Mouse (Mus musculus) layer of hippocampus, adult 9-11 months (tissue): ENCODE data around the gene Tyrp1.
A peak's percentile ranks its signal among the peaks of the same experiment; 100 is the strongest.

Source experiments
- DNase-seq: peaks from one replicate; pipeline ENCODE4 v3.0.0; 2022

Tyrp1 gene

DNA sequence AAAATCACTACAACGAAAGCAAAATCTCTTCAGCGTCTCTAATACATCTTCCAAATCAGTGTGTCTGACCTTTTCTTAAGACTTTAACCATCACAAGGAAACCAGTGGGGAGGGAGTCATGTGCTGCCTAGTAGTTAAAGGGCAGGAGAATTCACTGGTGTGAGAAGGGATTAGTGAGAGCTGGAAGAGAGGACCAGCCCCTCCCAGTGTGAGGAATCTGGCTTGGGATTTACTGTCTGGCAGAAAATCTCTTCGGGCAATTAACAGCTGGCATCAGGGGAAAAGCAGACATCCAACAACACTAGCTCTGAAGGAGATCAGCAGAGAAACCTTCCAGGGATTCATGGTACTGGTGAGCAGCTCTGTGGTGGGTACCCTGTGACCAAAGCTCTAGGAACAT is at the start of gene Tyrp1:
Gene Tyrp1, plus strand, starts transcription at position 74 of the 400 bp plus-strand sequence.
- DNase-seq = no peak

- peak; percentile 53 for DNase-seq
Measured at GRCm38 (mm10) chr4:80788339-80788738, 45.6 kb upstream of the Tyrp1 start.

- DNase-seq = no peak
Measured at GRCm38 (mm10) chr4:80819511-80819910, 14.4 kb upstream of the Tyrp1 start.

GRCm38 (mm10) chr4:80821945-80822344 is 12.0 kb upstream of the Tyrp1 start:
- DNase-seq = no peak

GRCm38 (mm10) chr4:80828232-80828631 is 5.7 kb upstream of the Tyrp1 start:
- DNase-seq = no peak

- no peak for DNase-seq
Measured at GRCm38 (mm10) chr4:80839317-80839716, 5.4 kb downstream of the Tyrp1 start.

DNA sequence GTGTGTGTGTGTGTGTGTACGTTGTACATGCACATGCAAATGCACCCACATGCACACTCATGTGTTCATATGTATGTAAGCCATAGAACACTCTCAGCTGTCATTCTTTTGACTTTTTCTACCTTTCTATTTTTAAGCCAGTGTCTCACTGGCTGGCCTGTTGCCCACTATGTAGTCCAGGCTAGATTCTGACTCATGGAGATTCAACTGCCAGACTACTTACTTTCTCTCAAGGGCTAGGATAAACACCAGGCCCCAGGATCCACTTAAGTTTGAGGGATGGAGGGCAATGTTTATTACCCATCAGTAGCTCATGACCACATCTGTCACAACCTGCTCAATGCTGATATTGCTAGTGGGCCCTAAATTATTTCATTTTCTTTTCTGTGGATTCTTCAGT is 8.1 kb downstream of the Tyrp1 start:
- no peak for DNase-seq

- DNase-seq = no peak
Measured at GRCm38 (mm10) chr4:80843752-80844151, 9.8 kb downstream of the Tyrp1 start.

GRCm38 (mm10) chr4:80846052-80846451 is 12.1 kb downstream of the Tyrp1 start:
- DNase-seq = no peak

DNA sequence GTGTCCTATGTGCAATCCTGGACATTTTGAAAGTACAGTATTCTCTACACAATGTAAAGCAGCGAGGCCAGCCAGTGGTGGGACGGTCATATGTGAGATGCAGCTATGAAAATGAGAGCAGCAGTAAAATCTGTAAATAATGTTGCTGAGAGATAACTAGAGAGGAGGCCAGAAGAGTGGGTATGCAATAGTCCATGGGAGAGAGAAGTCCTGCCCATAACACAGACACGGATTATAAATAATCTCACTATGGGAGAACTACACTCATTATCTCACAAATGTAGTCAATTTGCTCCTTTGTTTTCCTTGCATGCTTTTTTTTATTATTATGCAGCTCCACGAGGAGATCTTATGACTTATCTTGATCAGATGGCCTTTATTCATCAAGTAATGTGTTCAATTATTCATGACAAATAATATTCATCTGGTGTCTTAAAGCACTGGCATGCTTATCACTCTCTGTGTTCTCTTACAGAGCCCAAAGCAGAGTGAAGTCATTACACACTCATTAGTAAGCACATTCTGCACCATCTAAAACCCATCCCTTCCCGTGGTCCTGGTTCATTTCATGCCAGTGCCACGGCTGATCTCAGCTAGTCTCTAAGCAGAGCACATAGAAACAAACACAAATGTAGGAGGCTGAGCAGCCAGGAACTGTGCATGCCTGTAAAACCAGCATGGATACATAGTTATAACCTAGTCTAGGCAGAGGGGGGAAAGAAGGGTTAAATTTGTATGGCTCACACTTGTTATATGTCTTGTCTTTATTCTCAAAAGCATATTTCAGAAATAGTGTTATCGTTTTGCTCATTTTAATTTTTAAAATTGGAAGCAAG is 18.9 kb downstream of the Tyrp1 start:
- DNase-seq = no peak

DNA sequence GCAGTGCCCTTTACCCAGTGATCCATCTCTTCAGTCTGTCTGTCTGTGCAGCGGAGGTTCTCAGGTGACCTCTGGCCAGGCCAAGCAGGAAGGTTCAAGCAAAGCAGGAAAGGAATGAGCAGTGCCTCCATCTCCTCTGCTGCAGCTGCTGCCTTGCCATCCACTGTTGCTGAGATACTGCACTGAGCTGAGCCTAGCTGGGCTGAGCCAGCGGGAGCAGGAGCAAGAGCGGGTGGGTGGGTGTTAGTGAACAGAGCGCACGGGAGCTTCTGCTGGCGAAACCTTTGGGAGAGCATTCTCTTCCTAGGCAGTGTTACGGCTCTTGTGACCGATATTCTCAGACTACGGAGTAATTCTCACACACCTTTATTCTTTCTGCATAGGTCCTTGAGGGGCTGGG is 21.6 kb downstream of the Tyrp1 start:
- DNase-seq = peak; percentile 27

DNA sequence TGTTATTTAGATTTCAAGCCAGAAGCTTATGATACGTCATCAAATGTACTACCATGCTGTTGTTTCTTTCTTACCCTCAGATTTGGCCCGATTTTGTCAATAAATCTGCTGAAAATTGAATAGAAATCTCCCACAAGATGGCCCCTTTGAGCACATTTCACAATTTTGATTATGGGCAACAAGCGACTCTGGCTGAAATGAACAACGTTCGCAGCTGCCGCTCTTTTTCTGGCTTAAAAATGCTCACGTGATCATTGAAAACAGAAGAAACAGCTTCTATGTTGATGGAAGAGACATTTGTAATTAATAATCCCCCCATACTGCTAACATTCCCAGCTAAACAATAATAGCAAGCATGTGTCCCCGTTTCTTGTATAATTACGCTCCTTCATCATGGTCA is 29.0 kb downstream of the Tyrp1 start:
- DNase-seq = no peak

- DNase-seq = no peak
Measured at GRCm38 (mm10) chr4:80863906-80864305, 30.0 kb downstream of the Tyrp1 start.

- DNase-seq = peak; percentile 76
Measured at GRCm38 (mm10) chr4:80864511-80864922, 30.6 kb downstream of the Tyrp1 start.

DNA sequence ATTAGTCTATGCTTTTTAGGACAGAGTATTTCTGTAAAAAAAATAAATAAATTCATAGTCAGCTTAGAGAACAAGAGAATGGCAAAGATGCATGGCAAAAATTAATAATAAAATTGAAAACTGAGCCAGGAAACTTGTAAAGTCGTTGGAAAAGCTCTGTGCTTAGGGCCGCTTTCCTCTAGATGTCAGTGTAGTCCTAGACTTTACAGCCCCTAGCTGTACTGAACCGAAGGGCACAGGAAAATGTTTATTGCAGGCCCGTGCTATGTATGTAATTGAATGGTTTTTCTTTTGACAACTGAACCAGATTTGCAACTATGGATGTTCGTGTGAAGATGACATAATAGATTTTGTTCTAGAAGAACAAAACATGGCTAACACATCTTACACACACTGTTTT is 32.1 kb downstream of the Tyrp1 start:
- no peak for DNase-seq

- no peak for DNase-seq
Measured at GRCm38 (mm10) chr4:80869598-80869997, 35.7 kb downstream of the Tyrp1 start.

GRCm38 (mm10) chr4:80872847-80873644 is 39.1 kb downstream of the Tyrp1 start:
- DNase-seq = no peak

DNA sequence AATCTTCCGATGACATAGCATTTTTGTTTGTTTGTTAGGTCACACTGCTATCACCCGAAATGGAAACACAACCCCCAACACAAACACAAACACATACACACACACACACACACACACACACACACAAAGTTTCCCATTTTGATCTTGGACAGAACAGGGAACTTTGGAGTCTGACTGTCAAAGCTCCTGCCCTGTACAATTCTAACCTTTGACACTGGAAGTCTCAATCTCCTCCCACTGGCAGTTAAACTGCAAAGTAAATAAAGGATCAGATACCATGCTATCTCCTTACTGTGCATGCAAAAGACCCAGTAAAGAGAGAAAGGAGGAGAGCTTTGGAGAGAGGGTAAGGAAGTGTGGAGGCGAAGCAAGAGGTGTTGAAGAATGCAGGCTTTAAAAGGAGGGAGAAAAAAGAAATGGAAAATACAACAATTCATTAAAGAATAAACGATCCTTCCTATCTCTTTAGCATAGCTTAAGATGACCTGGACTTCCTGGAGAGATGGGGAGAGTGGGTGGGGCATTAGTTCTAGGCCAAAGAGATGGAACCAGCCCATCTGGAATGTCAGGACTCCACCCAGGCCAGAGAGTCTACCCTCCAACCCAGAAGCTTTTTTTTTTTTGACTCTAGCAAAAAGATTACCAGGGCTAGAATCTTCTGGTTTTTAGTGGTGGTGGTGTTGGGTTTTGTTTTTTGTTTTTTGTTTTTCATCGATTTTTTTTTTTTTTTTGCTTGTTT is 40.4 kb downstream of the Tyrp1 start:
- no peak for DNase-seq

- DNase-seq = no peak
Measured at GRCm38 (mm10) chr4:80875055-80875454, 41.1 kb downstream of the Tyrp1 start.

DNA sequence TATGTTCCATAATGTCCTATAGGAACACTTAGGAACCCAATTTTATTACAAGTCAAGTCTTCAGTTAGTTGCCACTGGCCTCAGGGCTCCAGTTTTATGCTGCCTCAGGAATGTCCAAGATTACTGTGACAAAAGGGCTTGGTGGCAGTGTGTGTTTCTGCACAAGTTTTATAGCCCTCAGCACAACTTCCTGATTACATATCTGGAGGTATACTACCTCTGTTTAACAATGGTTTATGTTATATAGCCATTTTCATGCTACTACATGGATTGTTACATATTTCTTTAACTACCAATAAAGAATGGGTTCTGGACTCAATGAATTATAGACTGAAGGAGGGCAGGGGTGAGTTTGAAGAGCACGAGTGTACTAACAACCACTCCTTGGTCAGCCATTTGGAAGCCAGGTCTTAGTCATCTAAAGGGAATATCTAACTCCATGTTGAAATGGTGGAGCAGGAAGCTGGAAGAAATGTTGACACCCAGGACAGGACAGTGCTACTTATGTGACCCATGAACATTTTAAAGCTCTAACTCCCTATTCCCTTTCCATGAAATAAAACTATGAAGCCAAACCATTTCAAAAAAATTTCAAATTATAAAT is 48.2 kb downstream of the Tyrp1 start:
- no peak for DNase-seq

DNA sequence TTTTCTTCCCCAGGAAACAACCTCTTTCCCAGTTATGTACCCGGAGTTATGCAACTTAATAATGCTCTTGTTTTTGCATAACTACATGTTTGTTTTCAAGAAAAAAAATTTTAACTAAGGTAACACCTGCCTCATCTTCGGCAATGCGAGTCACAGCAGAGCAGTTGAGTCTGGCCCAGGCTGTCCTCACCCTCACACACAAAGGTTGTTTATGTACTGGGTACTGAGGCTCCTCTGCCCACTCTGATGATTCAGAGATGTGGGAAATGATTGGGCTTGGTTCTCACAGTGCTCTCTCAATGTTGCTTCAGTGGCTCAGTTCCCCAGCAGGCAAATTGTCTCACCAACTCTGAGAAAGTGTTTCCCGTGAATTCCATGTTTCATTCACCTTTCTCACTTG is 52.7 kb downstream of the Tyrp1 start:
- no peak for DNase-seq

- DNase-seq = no peak
Measured at GRCm38 (mm10) chr4:80891004-80891403, 57.1 kb downstream of the Tyrp1 start.
